ENCODE assay signal across 21 mouse cellular contexts in genomic region chr12:114222541-114222940, GRCm38 (mm10).
A peak's percentile ranks its signal among the peaks of the same experiment; 100 is the strongest.
DNase-seq lines count a peak whose midpoint lies in the region; ATAC-seq lines count a peak whose summit lies in the region.
"Had no signal": no experiment of that assay in that cellular context is flagged by ENCODE, and none has a peak within 500 bp of the region (broad histone marks: within the 10 kb centered on the region; RNA-seq: fewer than 3 reads in every experiment).

No protein-coding gene starts in this region.

- DNase-seq in CD4-positive, CD25-positive, alpha-beta regulatory T cell, adult 2 months (ENCODE audit: low read depth, low spot score): peak; percentile 19
- peak; percentile 18 to 20 for DNase-seq in B cell, adult 2 months
- peak; percentile 0 for DNase-seq in c-Kit-positive CD71-negative TER-119-negative erythroid progenitor cells, embryonic 14.5 days (ENCODE audit: low read depth)
- DNase-seq in splenic B cell, adult 2 months (ENCODE audit: low read depth, low spot score): peak; percentile 22
- DNase-seq in layer of hippocampus, postnatal 14 days (ENCODE audit: low spot score in 2 of 2): no peak
- DNase-seq in midbrain, embryonic 10.5 days (ENCODE audit: low spot score): no peak
- DNase-seq: adrenal gland, adult 2 months; cerebellum, adult 9-11 months; forebrain, postnatal 0 days; heart, adult 11 months; heart, postnatal 36 days; lung, postnatal 14 days had no signal

- WGBS in midbrain, embryonic 10.5 days: 35% methylated on average over 3 of the region's 3 CpGs

- H3K27me3 ChIP-seq in splenic B cell, adult 2 months (ENCODE audit: control insufficient read depth, insufficient read depth, low read length, poor library complexity, severe bottlenecking): no peaks in the 10 kb centered on the region
- no peaks in the 10 kb centered on the region for H3K27me3 ChIP-seq in midbrain, embryonic 10.5 days (ENCODE audit: low read depth, poor library complexity, severe bottlenecking)
- H3K27me3 ChIP-seq: embryonic facial prominence, embryonic 15.5 days; intestine, embryonic 15.5 days; liver, embryonic 15.5 days; neural tube, embryonic 13.5 days had no signal

- H3K4me1 ChIP-seq in midbrain, embryonic 10.5 days: no peaks in the 10 kb centered on the region
- H3K4me1 ChIP-seq: embryonic facial prominence, embryonic 15.5 days; intestine, embryonic 15.5 days; liver, embryonic 15.5 days; neural tube, embryonic 13.5 days had no signal

- no peak overlapping the region for H3K4me3 ChIP-seq in midbrain, embryonic 10.5 days
- H3K4me3 ChIP-seq: embryonic facial prominence, embryonic 15.5 days; intestine, embryonic 15.5 days; liver, embryonic 15.5 days; neural tube, embryonic 13.5 days had no signal

- no peak for ATAC-seq in CD4-positive, CD25-positive, alpha-beta regulatory T cell, adult 4 months
- no peak for ATAC-seq in megakaryocyte, adult 5-6 weeks (ENCODE audit: poor library complexity, severe bottlenecking)
- ATAC-seq: forebrain, postnatal 0 days; intestine, embryonic 15.5 days had no signal

- no peaks in the 10 kb centered on the region for H3K36me3 ChIP-seq in splenic B cell, adult 2 months (ENCODE audit: control insufficient read depth, insufficient read depth, low read length, poor library complexity, severe bottlenecking)
- no peaks in the 10 kb centered on the region for H3K36me3 ChIP-seq in midbrain, embryonic 10.5 days
- H3K36me3 ChIP-seq: embryonic facial prominence, embryonic 15.5 days; intestine, embryonic 15.5 days; liver, embryonic 15.5 days; neural tube, embryonic 13.5 days had no signal

- H3K27ac ChIP-seq in midbrain, embryonic 10.5 days (replicated peaks): no peak overlapping the region
- H3K27ac ChIP-seq: embryonic facial prominence, embryonic 15.5 days; hindbrain, embryonic 14.5 days; intestine, embryonic 15.5 days; kidney, postnatal 0 days; liver, embryonic 15.5 days; neural tube, embryonic 13.5 days; stomach, postnatal 0 days had no signal

- H3K9me3 ChIP-seq in midbrain, embryonic 10.5 days (replicated peaks): peaks cover 41% of the 10 kb centered on the region
- H3K9me3 ChIP-seq: embryonic facial prominence, embryonic 15.5 days; intestine, embryonic 15.5 days; liver, embryonic 15.5 days had no signal

Comparison
In these comparisons a context has a peak if more than half of its experiments do, and no peak if none do; other contexts are left out.
1. DNase-seq: peak in CD4-positive, CD25-positive, alpha-beta regulatory T cell, adult 2 months (single experiment), B cell, adult 2 months (2 of 2), c-Kit-positive CD71-negative TER-119-negative erythroid progenitor cells, embryonic 14.5 days (single experiment) and splenic B cell, adult 2 months (single experiment); none in layer of hippocampus, postnatal 14 days (0 of 2) and midbrain, embryonic 10.5 days (single experiment).